Mouse (Mus musculus): ENCODE data around the gene Cplx3.

- TF ChIP-seq CTCF (IDR thresholded peaks at IDR 0.05; ENCODE audit: low read depth) (no peak), EP300 (IDR thresholded peaks at IDR 0.05; ENCODE audit: low read depth) (no peak)
These were observed 33.7 kb upstream of the Cplx3 start for GRCm38 (mm10) chr9:57639661-57640328.
